Mouse (Mus musculus) lung, adult 2 months (tissue): ENCODE results near the gene Ino80b.

Experiments used
- CTCF ChIP-seq: fragments of 200-500 bp; IDR thresholded peaks from 2 replicates; pipeline ENCODE4 v1.5.1; 2011; ENCODE audit warnings: mild to moderate bottlenecking, low read length, control low read depth; ENCODE audit not compliant: insufficient read depth
- POLR2A ChIP-seq: fragments of 200-500 bp; IDR thresholded peaks from 2 replicates; pipeline ENCODE4 v1.6.1; 2011; ENCODE audit warnings: low read depth, mild to moderate bottlenecking, control low read depth, low read length, borderline replicate concordance; ENCODE audit errors: extremely low read depth

DNA sequence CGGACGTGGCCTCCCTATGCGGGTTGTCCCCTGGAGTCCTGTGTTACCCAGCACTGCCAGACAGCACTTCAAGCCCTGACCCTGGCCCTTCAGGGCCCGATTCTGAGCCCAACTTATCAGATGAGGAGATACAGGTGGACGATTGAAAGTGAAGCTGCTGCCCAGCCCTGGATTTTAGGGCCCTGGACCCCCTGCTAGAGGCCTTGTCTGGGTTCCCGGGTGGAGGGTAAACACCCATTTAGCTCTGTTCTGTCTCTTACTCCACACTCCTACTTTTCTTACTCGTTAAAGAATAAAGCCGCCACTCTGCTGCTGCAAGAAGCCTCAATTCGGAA, 37.3 kb downstream of the Ino80b start:
- no peak for TF ChIP-seq CTCF
- no peak for TF ChIP-seq POLR2A
